Mouse (Mus musculus): ENCODE data around the gene Dkk2.

DNA sequence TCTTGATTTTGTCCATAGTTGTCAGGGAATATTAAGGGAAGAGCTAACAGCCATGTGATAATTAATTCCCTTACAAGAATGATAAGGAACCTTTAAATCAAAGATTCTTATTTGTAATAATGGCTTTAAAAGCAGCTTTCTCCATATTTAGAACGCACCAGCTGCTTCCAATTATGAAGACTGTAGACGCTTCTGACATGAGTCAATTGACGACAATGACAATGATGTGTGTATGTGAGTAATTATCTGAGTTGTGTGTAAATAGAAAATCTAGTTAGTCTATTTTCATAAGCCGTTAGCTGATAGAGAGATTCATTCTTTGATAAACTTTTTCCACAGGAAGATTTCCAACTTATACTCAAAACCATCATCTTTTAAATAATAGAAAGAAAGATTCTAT is 46.8 kb downstream of the Dkk2 start:
- TF ChIP-seq CTCF (IDR thresholded peaks at IDR 0.05; ENCODE audit: borderline replicate concordance, insufficient read depth, low read depth, low read length) (no peak), POLR2A (IDR thresholded peaks at IDR 0.05; ENCODE audit: borderline replicate concordance, insufficient read depth, low read length) (no peak)

Data from cerebellum, adult 2 months (tissue).